Mouse (Mus musculus) MEL (cell line): ENCODE data around the gene Tmie.

Experiments used
- CHD1 ChIP-seq: IDR thresholded peaks from 2 replicates; pipeline ENCODE4 v1.6.1; 2012; ENCODE audit warnings: low read depth, mild to moderate bottlenecking, inconsistent platforms, low read length, improper control_type of control experiment
- CTCF ChIP-seq, 3 experiments: IDR thresholded peaks in 2 of 3; conservative IDR thresholded peaks in 1 of 3; 2 replicates each; pipeline ENCODE4 v1.5.1; 2011 to 2012; ENCODE audit warnings: low read length in 3 of 3, low read depth in 2 of 3, mild to moderate bottlenecking in 2 of 3, improper control_type of control experiment in 1 of 3, inconsistent platforms in 1 of 3, mixed read lengths in 1 of 3, moderate library complexity in 1 of 3; ENCODE audit not compliant: control insufficient read depth in 1 of 3, insufficient read depth in 1 of 3, poor library complexity in 1 of 3, severe bottlenecking in 1 of 3
- EP300 ChIP-seq, 2 experiments: IDR thresholded peaks; 2 replicates each; pipeline ENCODE4 v1.6.1; 2011; ENCODE audit warnings: improper control_type of control experiment in 2 of 2, low read length in 2 of 2, low read depth in 1 of 2, mild to moderate bottlenecking in 1 of 2
- GATA1 ChIP-seq: IDR thresholded peaks from 2 replicates; pipeline ENCODE4 v1.6.1; 2011; ENCODE audit warnings: low read depth, low read length, improper control_type of control experiment
- POLR2AphosphoS5 ChIP-seq: IDR thresholded peaks from 2 replicates; pipeline ENCODE4 v1.6.1; 2012; ENCODE audit warnings: low read depth, borderline replicate concordance, mild to moderate bottlenecking, inconsistent platforms, low read length, moderate library complexity, mixed read lengths

GRCm38 (mm10) chr9:110874660-110875191 lies 5.2 kb downstream of the Tmie start:
- no peak for TF ChIP-seq CHD1
- TF ChIP-seq CTCF (IDR thresholded peaks at IDR 0.05 in 2 of 3, conservative IDR thresholded peaks at IDR 0.05 in 1 of 3; ENCODE audit: control insufficient read depth in 1 of 3, insufficient read depth in 1 of 3, low read depth in 2 of 3, low read length in 3 of 3, poor library complexity in 1 of 3, severe bottlenecking in 1 of 3), result no peak
- TF ChIP-seq GATA1, result no peak
- TF ChIP-seq EP300 (IDR thresholded peaks at IDR 0.05; ENCODE audit: low read depth in 1 of 2, low read length in 2 of 2), result no peak
- TF ChIP-seq POLR2AphosphoS5, result no peak
